Mouse (Mus musculus) G1E (cell line): ENCODE measurements around the gene Kat6b. TPM values are rescaled to one million over a fixed set of nuclear protein-coding genes. Genes with fewer than 3 reads are reported as not detected.
A peak's percentile ranks its signal among the peaks of the same experiment; 100 is the strongest.

ENCODE experiments used
- ATAC-seq: 2 replicates; pipeline ENCODE4 v1.8.0; 2016; ENCODE audit warnings: mild to moderate bottlenecking; ENCODE audit not compliant: insufficient number of reproducible peaks, poor library complexity, low FRiP score, severe bottlenecking; ENCODE audit errors: extremely low read depth
- DNase-seq: peaks from one replicate; pipeline ENCODE4 v3.0.0; 2012; ENCODE audit warnings: low spot score
- H3K27me3 ChIP-seq: 2 replicates; pipeline ENCODE4 v1.6.1; 2012; ENCODE audit warnings: mild to moderate bottlenecking, low read length, inconsistent platforms; ENCODE audit not compliant: insufficient read depth
- H3K36me3 ChIP-seq: replicated peaks from 2 replicates; pipeline ENCODE3; 2012; ENCODE audit warnings: mild to moderate bottlenecking, inconsistent platforms
- H3K4me1 ChIP-seq: 2 replicates; pipeline ENCODE4 v1.6.1; 2012; ENCODE audit warnings: low read depth, low read length, inconsistent platforms, mixed read lengths; ENCODE audit not compliant: insufficient read depth
- H3K4me3 ChIP-seq: 2 replicates; pipeline ENCODE4 v1.5.1; 2012; ENCODE audit warnings: low read depth, mild to moderate bottlenecking, inconsistent platforms, low read length, moderate library complexity, mixed read lengths
- H3K9me3 ChIP-seq: replicated peaks from 2 replicates; pipeline ENCODE4 v1.6.1; 2012; ENCODE audit warnings: inconsistent platforms
- CTCF ChIP-seq: IDR thresholded peaks from 2 replicates; pipeline ENCODE4 v1.5.1; 2012; ENCODE audit warnings: low read depth, low read length, inconsistent platforms, mixed read lengths
- GATA1 ChIP-seq: IDR thresholded peaks from 2 replicates; pipeline ENCODE4 v1.6.1; 2012; ENCODE audit warnings: borderline replicate concordance, low read length, inconsistent platforms, mixed read lengths
- GATA2 ChIP-seq: IDR thresholded peaks from 2 replicates; pipeline ENCODE4 v1.6.1; 2012; ENCODE audit warnings: low read depth, low read length, inconsistent platforms, borderline replicate concordance
- POLR2AphosphoS5 ChIP-seq: IDR thresholded peaks from 2 replicates; pipeline ENCODE4 v1.6.1; 2012; ENCODE audit warnings: low read depth, low read length, inconsistent platforms; ENCODE audit not compliant: insufficient replicate concordance
- TAL1 ChIP-seq: conservative IDR thresholded peaks from 2 replicates; pipeline ENCODE4 v1.6.1; 2012; ENCODE audit warnings: low read depth, low read length, inconsistent platforms, mixed read lengths
- polyA plus RNA-seq: library from polyadenylated mRNA; stranded (reverse); fragments of >175 nt; gene quantifications from 2 replicates; pipeline ENCODE4 v1.2.3, GENCODE M21; 2012
- total RNA-seq, 2 experiments: library from RNA; stranded (forward) in 1 of 2; stranded (reverse) in 1 of 2; fragments of 200-1000 nt in 1 of 2; fragments of >200 nt in 1 of 2; fragmentation: Nextera tagmentation in 1 of 2; gene quantifications; 2 replicates each; pipeline ENCODE4 v1.2.3; 2014 to 2017

The Kat6b gene
- total and polyA plus RNA-seq, 3 experiments = 4.1 to 56.7 (median 17.8) TPM

- Histone ChIP-seq H3K27me3 (peaks cover 46% of the 10 kb centered on the region), H3K4me1 (peaks cover 23% of the 10 kb centered on the region), H3K36me3 (no peaks in the 10 kb centered on the region), H3K9me3 (no peaks in the 10 kb centered on the region), H3K4me3 (no peak overlapping the region)
- DNase-seq (no peak), ATAC-seq (no peak)
- TF ChIP-seq POLR2AphosphoS5 = no peak
- no peak for TF ChIP-seq TAL1
- no peak for TF ChIP-seq CTCF
- TF ChIP-seq GATA2 = no peak
- no peak for TF ChIP-seq GATA1
Measured at GRCm38 (mm10) chr14:21683834-21684233, 202.6 kb downstream of the Kat6b start.

GRCm38 (mm10) chr14:21685411-21686146 is 204.3 kb downstream of the Kat6b start:
- TF ChIP-seq GATA2 (no peak), GATA1 (no peak), POLR2AphosphoS5 (no peak), TAL1 (no peak), CTCF (no peak)
- ATAC-seq (no peak), DNase-seq (no peak)
- Histone ChIP-seq H3K9me3 (no peaks in the 10 kb centered on the region), H3K36me3 (no peaks in the 10 kb centered on the region), H3K27me3 (peaks cover 53% of the 10 kb centered on the region), H3K4me1 (peaks cover 18% of the 10 kb centered on the region), H3K4me3 (no peak overlapping the region)

DNA sequence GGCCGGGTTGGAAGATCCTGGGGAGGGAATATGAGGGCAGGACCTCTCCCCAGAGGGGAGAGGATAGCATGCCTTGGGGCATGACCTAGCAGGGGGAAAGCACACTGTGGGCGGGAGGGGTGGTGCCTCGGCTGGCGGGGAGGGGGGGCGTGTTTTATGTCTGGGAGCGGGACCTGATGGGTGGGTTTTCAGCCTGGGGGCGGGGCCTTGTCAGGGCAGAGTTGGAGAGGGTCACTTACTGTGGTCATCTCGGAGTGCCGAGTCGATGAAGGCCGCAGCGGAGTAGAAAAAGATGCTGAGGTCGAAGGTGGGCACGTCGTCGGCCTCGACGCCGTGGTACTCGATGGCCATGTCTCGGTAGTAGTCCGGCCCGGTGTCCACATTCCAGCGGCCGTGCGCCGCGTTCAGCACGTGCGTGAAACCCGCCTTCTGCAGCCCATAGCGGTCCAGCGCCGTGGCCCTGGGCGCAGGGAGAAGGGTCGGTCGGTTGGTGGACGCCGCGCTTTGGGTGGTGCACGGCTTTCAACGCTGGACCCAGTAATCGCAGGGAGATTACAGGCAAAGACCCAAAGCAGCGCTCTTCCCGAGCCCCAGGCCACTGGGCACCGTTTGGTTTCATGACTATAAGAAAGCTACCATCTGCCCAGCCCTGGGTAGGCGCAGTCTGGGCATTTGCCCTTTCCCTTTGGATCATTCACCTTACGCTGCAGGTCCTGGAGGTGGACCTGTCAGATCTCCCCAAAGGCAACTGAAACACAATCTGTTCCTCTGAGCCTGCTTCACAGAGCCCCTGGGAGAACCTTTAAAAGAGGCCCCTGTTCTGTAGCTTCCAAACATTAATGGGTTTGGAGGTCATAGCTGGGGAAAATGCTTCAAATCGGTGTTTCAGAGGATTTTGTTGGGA is 205.4 kb downstream of the Kat6b start:
- peaks cover 48% of the 10 kb centered on the region for H3K27me3 ChIP-seq
- no peaks in the 10 kb centered on the region for H3K9me3 ChIP-seq
- H3K4me3 ChIP-seq = no peak overlapping the region
- DNase-seq (no peak), ATAC-seq (no peak)
- peaks cover 18% of the 10 kb centered on the region for H3K4me1 ChIP-seq
- TF ChIP-seq GATA1 = no peak
- TF ChIP-seq CTCF = no peak
- TF ChIP-seq TAL1 = no peak
- no peak for TF ChIP-seq POLR2AphosphoS5
- TF ChIP-seq GATA2 = no peak
- no peaks in the 10 kb centered on the region for H3K36me3 ChIP-seq

GRCm38 (mm10) chr14:21691070-21691469 is 209.8 kb downstream of the Kat6b start:
- no peaks in the 10 kb centered on the region for H3K36me3 ChIP-seq
- peaks cover 8% of the 10 kb centered on the region for H3K9me3 ChIP-seq
- no peak for TF ChIP-seq CTCF
- TF ChIP-seq TAL1 = no peak
- no peak for TF ChIP-seq GATA1
- no peak for TF ChIP-seq GATA2
- TF ChIP-seq POLR2AphosphoS5 = no peak
- H3K4me3 ChIP-seq = no peak overlapping the region
- peaks cover 6% of the 10 kb centered on the region for H3K4me1 ChIP-seq
- H3K27me3 ChIP-seq = peaks cover 31% of the 10 kb centered on the region
- ATAC-seq (no peak), DNase-seq (no peak)

GRCm38 (mm10) chr14:21695020-21695419 is 213.8 kb downstream of the Kat6b start:
- no peak for DNase-seq
- Histone ChIP-seq H3K27me3 (peaks cover 3% of the 10 kb centered on the region; the same call in 1 of the 2 replicates), H3K36me3 (no peaks in the 10 kb centered on the region), H3K9me3 (peaks cover 8% of the 10 kb centered on the region), H3K4me3 (no peak overlapping the region), H3K4me1 (peaks cover 17% of the 10 kb centered on the region)
- ATAC-seq = no peak
- TF ChIP-seq GATA1 (no peak), POLR2AphosphoS5 (no peak)

DNA sequence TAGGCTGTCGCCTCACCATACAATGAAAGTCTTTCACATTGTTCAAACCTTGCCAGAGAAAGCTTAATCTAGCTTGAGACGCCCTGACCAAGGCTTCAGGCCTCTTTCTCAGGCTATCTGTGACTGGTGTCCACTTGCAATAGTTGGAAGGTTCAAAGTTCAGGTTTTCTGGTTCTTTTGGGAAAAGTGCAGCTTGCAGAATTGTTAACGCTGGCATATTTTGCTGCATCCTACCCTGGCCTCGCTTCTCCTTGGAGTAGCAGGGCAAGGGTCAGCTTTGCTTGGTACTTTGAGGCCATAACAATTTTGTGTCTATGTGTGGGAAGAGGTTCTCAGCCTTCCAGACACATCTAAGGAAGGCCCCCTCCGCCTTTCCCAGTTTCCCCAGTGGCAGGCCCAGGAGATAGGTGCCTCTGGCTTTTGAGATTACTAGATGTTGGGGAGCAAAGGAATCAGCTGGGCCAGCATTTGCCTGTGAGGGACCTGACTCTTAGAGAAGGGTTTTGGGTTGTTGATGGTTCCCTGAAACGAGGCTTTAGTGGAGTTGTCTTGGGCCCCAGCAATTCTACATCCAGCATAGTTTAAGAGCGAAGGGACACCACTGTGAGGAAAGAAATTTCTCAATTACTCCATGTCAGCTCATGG is 215.1 kb downstream of the Kat6b start:
- peaks cover 8% of the 10 kb centered on the region for H3K9me3 ChIP-seq
- H3K27me3 ChIP-seq = peaks cover 8% of the 10 kb centered on the region
- ATAC-seq = peak; percentile 15; the same call in 1 of the 2 replicates
- H3K4me3 ChIP-seq = no peak overlapping the region; the same call in 1 of the 2 replicates
- H3K4me1 ChIP-seq = peaks cover 17% of the 10 kb centered on the region
- no peaks in the 10 kb centered on the region for H3K36me3 ChIP-seq
- DNase-seq = no peak
- TF ChIP-seq TAL1 = peak; percentile 29; the same call in 1 of the 2 replicates
- no peak for TF ChIP-seq CTCF
